In the genomic region with DNA sequence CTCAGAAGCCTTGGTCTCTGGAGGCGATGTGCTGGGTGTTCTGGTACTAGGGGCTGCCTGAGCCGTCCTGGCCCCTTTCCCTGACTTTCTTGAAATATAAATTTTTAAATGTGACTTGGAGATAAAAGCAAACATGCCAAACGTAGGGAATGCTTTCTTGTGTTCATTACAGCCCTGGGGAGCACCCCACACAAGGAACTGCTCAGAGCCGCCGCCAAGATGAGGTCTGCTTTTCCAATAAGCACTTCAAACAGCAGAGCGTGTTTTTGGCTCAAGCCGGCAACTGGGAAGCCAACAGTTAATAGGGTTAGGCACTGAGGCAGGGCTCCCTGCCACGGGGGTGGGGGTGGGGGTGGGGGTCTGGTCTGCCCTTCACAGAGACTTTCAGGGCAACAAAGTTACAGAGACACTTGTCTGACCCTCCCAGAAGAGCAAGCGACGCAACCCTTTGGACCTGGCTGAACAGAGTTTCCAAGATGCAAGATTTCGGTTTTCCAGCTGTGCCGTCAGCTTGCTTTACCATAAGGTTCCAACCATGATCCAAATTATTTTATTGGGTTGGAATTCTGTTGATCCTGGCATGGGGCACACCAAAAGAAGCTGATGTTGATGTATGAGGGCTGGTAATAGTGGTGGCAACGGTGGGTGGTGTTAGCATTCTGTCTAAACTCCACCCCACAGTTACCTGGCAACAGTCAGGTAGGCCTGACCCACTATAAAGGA, we compare ENCODE assay signal across 22 mouse cellular contexts. TPM values are rescaled to one million over a fixed set of nuclear protein-coding genes. Genes with fewer than 3 reads are reported as not detected.
DNase-seq lines count a peak whose midpoint lies in the region; ATAC-seq and TF ChIP-seq lines count a peak whose summit lies in the region.
"Had no signal": no experiment of that assay in that cellular context is flagged by ENCODE, and none has a peak within 500 bp of the region (broad histone marks: within the 10 kb centered on the region; RNA-seq: fewer than 3 reads in every experiment).

No protein-coding gene starts in this region.

- H3K36me3 ChIP-seq in heart, embryonic 15.5 days: no peaks in the 10 kb centered on the region
- H3K36me3 ChIP-seq in heart, embryonic 10.5 days: no peaks in the 10 kb centered on the region
- no peaks in the 10 kb centered on the region for H3K36me3 ChIP-seq in stomach, embryonic 15.5 days
- H3K36me3 ChIP-seq in stomach, postnatal 0 days (ENCODE audit: control insufficient read depth, insufficient read depth, low read length): no peaks in the 10 kb centered on the region
- no peaks in the 10 kb centered on the region for H3K36me3 ChIP-seq in embryonic facial prominence, embryonic 15.5 days
- H3K36me3 ChIP-seq: hindbrain, embryonic 15.5 days; midbrain, embryonic 10.5 days; neural tube, embryonic 13.5 days had no signal

- H3K9me3 ChIP-seq in heart, embryonic 15.5 days (replicated peaks): no peaks in the 10 kb centered on the region
- H3K9me3 ChIP-seq in heart, embryonic 10.5 days: no peaks in the 10 kb centered on the region
- H3K9me3 ChIP-seq in stomach, embryonic 15.5 days: no peaks in the 10 kb centered on the region; the same call in 1 of the 2 replicates
- H3K9me3 ChIP-seq in stomach, postnatal 0 days (ENCODE audit: control insufficient read depth, low read length): no peaks in the 10 kb centered on the region
- no peaks in the 10 kb centered on the region for H3K9me3 ChIP-seq in embryonic facial prominence, embryonic 15.5 days (replicated peaks)
- H3K9me3 ChIP-seq: hindbrain, embryonic 15.5 days; midbrain, embryonic 10.5 days; neural tube, embryonic 13.5 days had no signal

- peaks cover 40% of the 10 kb centered on the region for H3K27me3 ChIP-seq in heart, embryonic 15.5 days
- peaks cover 68% of the 10 kb centered on the region for H3K27me3 ChIP-seq in heart, embryonic 10.5 days (ENCODE audit: insufficient read depth, poor library complexity, severe bottlenecking)
- H3K27me3 ChIP-seq in stomach, embryonic 15.5 days (replicated peaks): no peaks in the 10 kb centered on the region
- H3K27me3 ChIP-seq in stomach, postnatal 0 days (ENCODE audit: control insufficient read depth, insufficient read depth, low read length): no peaks in the 10 kb centered on the region
- H3K27me3 ChIP-seq in embryonic facial prominence, embryonic 15.5 days: 0 out of 2 replicates have a peak, but pooled peaks cover 3% of the 10 kb centered on the region

- TF ChIP-seq CTCF in stomach, postnatal 0 days (IDR thresholded peaks at IDR 0.05; ENCODE audit: low read depth): no peak

- no peak for ATAC-seq in heart, embryonic 15.5 days (replicated peaks; ENCODE audit: insufficient number of reproducible peaks, insufficient read depth, low FRiP score, low read depth)
- no peak for ATAC-seq in stomach, embryonic 15.5 days (ENCODE audit: insufficient read depth, low FRiP score, low read depth)
- no peak for ATAC-seq in stomach, postnatal 0 days (ENCODE audit: low FRiP score, low TSS enrichment)
- peak; percentile 39; the same call in 1 of the 2 replicates for ATAC-seq in embryonic facial prominence, embryonic 15.5 days (ENCODE audit: insufficient number of reproducible peaks, low FRiP score, low TSS enrichment, low read depth)

- 39% methylated on average over 13 of the region's 13 CpGs for WGBS in heart, embryonic 15.5 days
- 32% methylated on average over 13 of the region's 13 CpGs for WGBS in heart, embryonic 10.5 days
- 33% methylated on average over 13 of the region's 13 CpGs for WGBS in stomach, embryonic 15.5 days
- WGBS in stomach, postnatal 0 days: 27% methylated on average over 13 of the region's 13 CpGs
- 17% methylated on average over 13 of the region's 13 CpGs for WGBS in embryonic facial prominence, embryonic 15.5 days

- no peak overlapping the region for H3K4me2 ChIP-seq in heart, embryonic 15.5 days
- H3K4me2 ChIP-seq in stomach, embryonic 15.5 days: no peak overlapping the region
- no peak overlapping the region for H3K4me2 ChIP-seq in stomach, postnatal 0 days (replicated peaks; ENCODE audit: low read depth)
- peak overlapping the region; percentile 1 for H3K4me2 ChIP-seq in embryonic facial prominence, embryonic 15.5 days (replicated peaks)
- H3K4me2 ChIP-seq: hindbrain, embryonic 15.5 days; neural tube, embryonic 13.5 days had no signal

- no peak overlapping the region for H3K4me3 ChIP-seq in heart, embryonic 15.5 days
- H3K4me3 ChIP-seq in heart, embryonic 10.5 days: no peak overlapping the region
- H3K4me3 ChIP-seq in stomach, embryonic 15.5 days (replicated peaks): no peak overlapping the region
- no peak overlapping the region for H3K4me3 ChIP-seq in stomach, postnatal 0 days (ENCODE audit: low read depth, low read length)
- no peak overlapping the region for H3K4me3 ChIP-seq in embryonic facial prominence, embryonic 15.5 days (replicated peaks)
- H3K4me3 ChIP-seq: erythroblast, embryonic 14.5 days; heart, adult 2 months; hindbrain, embryonic 15.5 days; midbrain, embryonic 10.5 days; neural tube, embryonic 13.5 days had no signal

- DNase-seq in heart, embryonic 10.5 days (ENCODE audit: low spot score): no peak
- DNase-seq in stomach, postnatal 0 days (ENCODE audit: low spot score): no peak
- DNase-seq in adrenal gland, postnatal 14 days: no peak
- no peak for DNase-seq in adrenal gland, postnatal 25 days
- DNase-seq: cerebellum, adult 18-20 months; gastrocnemius, postnatal 10 days; heart, adult 2 months; heart, postnatal 10 days; kidney, adult 18-20 months; kidney, postnatal 14 days; right cerebral cortex, postnatal 25 days had no signal

- H3K9ac ChIP-seq in heart, embryonic 15.5 days: no peak overlapping the region
- no peak overlapping the region for H3K9ac ChIP-seq in stomach, embryonic 15.5 days
- no peak overlapping the region for H3K9ac ChIP-seq in stomach, postnatal 0 days (ENCODE audit: low read length)
- no peak overlapping the region for H3K9ac ChIP-seq in embryonic facial prominence, embryonic 15.5 days
- H3K9ac ChIP-seq: hindbrain, embryonic 15.5 days; neural tube, embryonic 13.5 days had no signal

- TF ChIP-seq EP300 in stomach, postnatal 0 days (optimal IDR thresholded peaks at IDR 0.05): no peak

- peaks cover 13% of the 10 kb centered on the region for H3K4me1 ChIP-seq in heart, embryonic 15.5 days (replicated peaks)
- peaks cover 29% of the 10 kb centered on the region for H3K4me1 ChIP-seq in heart, embryonic 10.5 days
- H3K4me1 ChIP-seq in stomach, embryonic 15.5 days: peaks cover 25% of the 10 kb centered on the region
- H3K4me1 ChIP-seq in stomach, postnatal 0 days (replicated peaks; ENCODE audit: control insufficient read depth, insufficient read depth): 0 out of 2 replicates have a peak, but pooled peaks cover 4% of the 10 kb centered on the region
- H3K4me1 ChIP-seq in embryonic facial prominence, embryonic 15.5 days: peaks cover 56% of the 10 kb centered on the region

- peak overlapping the region; percentile 29; the same call in 1 of the 2 replicates for H3K27ac ChIP-seq in heart, embryonic 15.5 days
- H3K27ac ChIP-seq in heart, embryonic 10.5 days: no peak overlapping the region
- H3K27ac ChIP-seq in stomach, embryonic 15.5 days: peak overlapping the region; percentile 6; the same call in 1 of the 2 replicates
- no peak overlapping the region for H3K27ac ChIP-seq in stomach, postnatal 0 days (replicated peaks)
- peak overlapping the region; percentile 79 for H3K27ac ChIP-seq in embryonic facial prominence, embryonic 15.5 days (replicated peaks)
- H3K27ac ChIP-seq: heart, adult 2 months; hindbrain, embryonic 15.5 days; midbrain, embryonic 10.5 days; neural tube, embryonic 13.5 days had no signal

RNA-seq across cellular contexts. Expression of a gene that starts 35.3 kb away (rescaled TPM):
- not detected in 2 replicates for polyA plus RNA-seq in heart, embryonic 15.5 days (2015; fragmentation: Nextera tagmentation; extraction: Ambion mirVana)
- polyA plus RNA-seq in heart, embryonic 10.5 days (2016; fragmentation: Nextera tagmentation; extraction: Ambion mirVana): 0.23 TPM in 1 of 2 replicates, not detected in the other
- 0.14 and 0.33 TPM in 2 replicates for polyA plus RNA-seq in stomach, embryonic 15.5 days (2015; fragmentation: Nextera tagmentation; extraction: Ambion mirVana)
- polyA plus RNA-seq in stomach, postnatal 0 days (2015; fragmentation: Nextera tagmentation; extraction: Ambion mirVana): 0.04 TPM in 1 of 2 replicates, not detected in the other
- polyA plus RNA-seq in embryonic facial prominence, embryonic 15.5 days (2015; fragmentation: Nextera tagmentation; extraction: Ambion mirVana): not detected in 2 replicates
- total RNA-seq in adrenal gland, postnatal 14 days (2021): 7.5 and 28.6 TPM in 2 replicates
- total RNA-seq in adrenal gland, postnatal 25 days (2021): 2.2 and 3.1 TPM in 2 replicates
- total RNA-seq: common myeloid progenitor, adult 5-6 weeks; layer of hippocampus, postnatal 10 days; left cerebral cortex, postnatal 14 days; monocyte, adult 5-6 weeks had no signal
- polyA plus RNA-seq: hindbrain, embryonic 15.5 days; midbrain, embryonic 10.5 days; neural tube, embryonic 13.5 days had no signal

RNA-seq across cellular contexts. Expression of a gene that starts 51.0 kb away (rescaled TPM):
- 0.26 and 0.28 TPM in 2 replicates for polyA plus RNA-seq in heart, embryonic 15.5 days (2015; fragmentation: Nextera tagmentation; extraction: Ambion mirVana)
- polyA plus RNA-seq in heart, embryonic 10.5 days (2016; fragmentation: Nextera tagmentation; extraction: Ambion mirVana): 0.20 and 0.37 TPM in 2 replicates
- polyA plus RNA-seq in stomach, embryonic 15.5 days (2015; fragmentation: Nextera tagmentation; extraction: Ambion mirVana): 0.39 and 0.49 TPM in 2 replicates
- polyA plus RNA-seq in stomach, postnatal 0 days (2015; fragmentation: Nextera tagmentation; extraction: Ambion mirVana): 0.76 and 0.87 TPM in 2 replicates
- 4.9 and 5.9 TPM in 2 replicates for polyA plus RNA-seq in embryonic facial prominence, embryonic 15.5 days (2015; fragmentation: Nextera tagmentation; extraction: Ambion mirVana)
- 0.15 TPM in 2 replicates for total RNA-seq in adrenal gland, postnatal 14 days (2021)
- total RNA-seq in adrenal gland, postnatal 25 days (2021): not detected in 2 replicates
- total RNA-seq: common myeloid progenitor, adult 5-6 weeks; monocyte, adult 5-6 weeks had no signal
- polyA plus RNA-seq: erythroblast, embryonic 14.5 days had no signal

Comparison
In these comparisons a context has a peak if more than half of its experiments do, and no peak if none do; other contexts are left out.
1. H3K27ac ChIP-seq: peak in heart, embryonic 15.5 days (single experiment), stomach, embryonic 15.5 days (single experiment) and embryonic facial prominence, embryonic 15.5 days (single experiment); none in heart, embryonic 10.5 days (single experiment) and stomach, postnatal 0 days (single experiment).